Mouse (Mus musculus) embryonic facial prominence, embryonic 15.5 days (tissue): ENCODE data around the gene Cdc42bpb. TPM values are rescaled to one million over a fixed set of nuclear protein-coding genes. Genes with fewer than 3 reads are reported as not detected.

ENCODE experiments used
- ATAC-seq: fragments of 200-750 bp; cut with Nextera tagmentation; 2 replicates; pipeline ENCODE4 v1.8.0; 2017; ENCODE audit warnings: low read depth, moderate TSS enrichment; ENCODE audit not compliant: insufficient number of reproducible peaks, low FRiP score, low TSS enrichment
- H3K27ac ChIP-seq: fragments of 300-500 bp; sonication (generic); replicated peaks from 2 replicates; pipeline ENCODE4 v1.5.1; 2015; ENCODE audit warnings: mild to moderate bottlenecking, inconsistent platforms
- H3K27me3 ChIP-seq: fragments of 300-500 bp; sonication (generic); 2 replicates; pipeline ENCODE4 v1.6.1; 2015; ENCODE audit warnings: inconsistent platforms
- H3K36me3 ChIP-seq: fragments of 300-500 bp; sonication (generic); 2 replicates; pipeline ENCODE4 v1.6.1; 2015; ENCODE audit warnings: mild to moderate bottlenecking, inconsistent platforms
- H3K4me1 ChIP-seq: fragments of 300-500 bp; sonication (generic); 2 replicates; pipeline ENCODE4 v1.6.1; 2015; ENCODE audit warnings: inconsistent platforms
- H3K4me2 ChIP-seq: fragments of 300-500 bp; sonication (generic); replicated peaks from 2 replicates; pipeline ENCODE4 v1.6.1; 2015; ENCODE audit warnings: mild to moderate bottlenecking, inconsistent platforms
- H3K4me3 ChIP-seq: fragments of 300-500 bp; sonication (generic); replicated peaks from 2 replicates; pipeline ENCODE4 v1.5.1; 2015; ENCODE audit warnings: mild to moderate bottlenecking, inconsistent platforms
- H3K9ac ChIP-seq: fragments of 300-500 bp; sonication (generic); 2 replicates; pipeline ENCODE4 v1.6.1; 2015; ENCODE audit warnings: inconsistent platforms
- H3K9me3 ChIP-seq: fragments of 300-500 bp; sonication (generic); replicated peaks from 2 replicates; pipeline ENCODE4 v1.6.1; 2016; ENCODE audit warnings: inconsistent platforms
- WGBS: fragments of 180-500 bp; shearing (Covaris S2); methylation state at CpG from one replicate; pipeline ENCODE4 v1.1.7; 2015; 5-methylcytosine and 5-hydroxymethylcytosine counted together
- polyA plus RNA-seq: library from polyadenylated mRNA; unstranded; fragments of >200 nt; fragmentation: Nextera tagmentation; extraction: Ambion mirVana; gene quantifications from 2 replicates; pipeline ENCODE4 v1.2.1, GENCODE M21; 2015

Cdc42bpb gene
- polyA plus RNA-seq, 1 experiment from 2014 or later, result 33.2 TPM

- WGBS, result 88% methylated on average over 3 of the region's 3 CpGs
Measured at GRCm38 (mm10) chr12:111364234-111364633, 13.3 kb downstream of the Cdc42bpb start.

GRCm38 (mm10) chr12:111361319-111362098 lies 16.0 kb downstream of the Cdc42bpb start:
- 0 out of 2 replicates have a peak overlapping the region, but pooled peaks have one; percentile 1 for H3K4me2 ChIP-seq
- ATAC-seq, result no peak
- H3K9ac ChIP-seq, result no peak overlapping the region
- H3K36me3 ChIP-seq, result no peaks in the 10 kb centered on the region
- no peaks in the 10 kb centered on the region for H3K9me3 ChIP-seq
- no peaks in the 10 kb centered on the region for H3K27me3 ChIP-seq
- H3K27ac ChIP-seq, result peak overlapping the region; percentile 31
- H3K4me1 ChIP-seq, result peaks cover 67% of the 10 kb centered on the region
- WGBS, result 67% methylated on average over 14 of the region's 14 CpGs
- no peak overlapping the region for H3K4me3 ChIP-seq

More at GRCm38 (mm10) chr12:111364234-111364633, 13.3 kb downstream of the Cdc42bpb start:
- Histone ChIP-seq H3K27me3 (no peaks in the 10 kb centered on the region), H3K27ac (no peak overlapping the region), H3K9me3 (no peaks in the 10 kb centered on the region), H3K9ac (no peak overlapping the region), H3K4me1 (peaks cover 69% of the 10 kb centered on the region), H3K4me3 (no peak overlapping the region), H3K36me3 (no peaks in the 10 kb centered on the region), H3K4me2 (no peak overlapping the region)
- ATAC-seq, result no peak

GRCm38 (mm10) chr12:111360671-111361070 lies 16.8 kb downstream of the Cdc42bpb start:
- Histone ChIP-seq H3K27me3 (no peaks in the 10 kb centered on the region), H3K9ac (no peak overlapping the region), H3K4me2 (no peak overlapping the region), H3K4me1 (peaks cover 69% of the 10 kb centered on the region), H3K9me3 (no peaks in the 10 kb centered on the region), H3K36me3 (no peaks in the 10 kb centered on the region), H3K27ac (no peak overlapping the region), H3K4me3 (no peak overlapping the region)
- no peak for ATAC-seq
- WGBS, result 68% methylated on average over 16 of the region's 16 CpGs

- H3K9me3 ChIP-seq, result no peaks in the 10 kb centered on the region
- no peak overlapping the region for H3K4me3 ChIP-seq
- 66% methylated on average over 8 of the region's 8 CpGs for WGBS
- H3K27me3 ChIP-seq, result no peaks in the 10 kb centered on the region
- H3K4me1 ChIP-seq, result peaks cover 56% of the 10 kb centered on the region
- peaks cover 3% of the 10 kb centered on the region; the same call in 1 of the 2 replicates for H3K36me3 ChIP-seq
- no peak overlapping the region for H3K4me2 ChIP-seq
- H3K9ac ChIP-seq, result no peak overlapping the region
- no peak overlapping the region for H3K27ac ChIP-seq
- no peak for ATAC-seq
Measured at GRCm38 (mm10) chr12:111356216-111356615, 21.3 kb downstream of the Cdc42bpb start.

GRCm38 (mm10) chr12:111354142-111354541 lies 23.4 kb downstream of the Cdc42bpb start:
- Histone ChIP-seq H3K27ac (0 out of 2 replicates have a peak overlapping the region, but pooled peaks have one; percentile 18), H3K27me3 (no peaks in the 10 kb centered on the region), H3K4me3 (no peak overlapping the region), H3K36me3 (peaks cover 3% of the 10 kb centered on the region; the same call in 1 of the 2 replicates), H3K4me1 (peaks cover 50% of the 10 kb centered on the region), H3K9ac (no peak overlapping the region), H3K9me3 (no peaks in the 10 kb centered on the region), H3K4me2 (no peak overlapping the region)
- WGBS, result 82% methylated on average over 5 of the region's 5 CpGs
- no peak for ATAC-seq

GRCm38 (mm10) chr12:111353439-111353915 lies 24.0 kb downstream of the Cdc42bpb start:
- Histone ChIP-seq H3K9ac (no peak overlapping the region), H3K36me3 (peaks cover 3% of the 10 kb centered on the region; the same call in 1 of the 2 replicates), H3K27me3 (no peaks in the 10 kb centered on the region), H3K4me1 (peaks cover 53% of the 10 kb centered on the region), H3K27ac (no peak overlapping the region), H3K4me3 (no peak overlapping the region), H3K4me2 (no peak overlapping the region), H3K9me3 (no peaks in the 10 kb centered on the region)
- ATAC-seq, result 0 out of 2 replicates have a peak, but pooled peaks have one; percentile 36
- WGBS, result 77% methylated on average over 15 of the region's 15 CpGs

- no peaks in the 10 kb centered on the region for H3K27me3 ChIP-seq
- H3K4me2 ChIP-seq, result no peak overlapping the region
- no peak overlapping the region for H3K4me3 ChIP-seq
- H3K4me1 ChIP-seq, result peaks cover 48% of the 10 kb centered on the region
- H3K27ac ChIP-seq, result no peak overlapping the region
- H3K9me3 ChIP-seq, result no peaks in the 10 kb centered on the region
- ATAC-seq, result no peak
- H3K9ac ChIP-seq, result no peak overlapping the region
- WGBS, result 85% methylated on average over 11 of the region's 11 CpGs
- peaks cover 3% of the 10 kb centered on the region; the same call in 1 of the 2 replicates for H3K36me3 ChIP-seq
Measured at GRCm38 (mm10) chr12:111353008-111353407, 24.5 kb downstream of the Cdc42bpb start.

- no peak overlapping the region for H3K9ac ChIP-seq
- 80% methylated on average over 10 of the region's 10 CpGs for WGBS
- H3K4me1 ChIP-seq, result peaks cover 44% of the 10 kb centered on the region
- no peak for ATAC-seq
- no peak overlapping the region for H3K4me2 ChIP-seq
- H3K4me3 ChIP-seq, result no peak overlapping the region
- no peaks in the 10 kb centered on the region for H3K27me3 ChIP-seq
- H3K9me3 ChIP-seq, result no peaks in the 10 kb centered on the region
- H3K27ac ChIP-seq, result no peak overlapping the region
- H3K36me3 ChIP-seq, result peaks cover 3% of the 10 kb centered on the region; the same call in 1 of the 2 replicates
Measured at GRCm38 (mm10) chr12:111352520-111352919, 25.0 kb downstream of the Cdc42bpb start.

- Histone ChIP-seq H3K4me3 (no peak overlapping the region), H3K4me2 (no peak overlapping the region), H3K27me3 (no peaks in the 10 kb centered on the region), H3K9ac (no peak overlapping the region), H3K4me1 (peaks cover 24% of the 10 kb centered on the region), H3K9me3 (no peaks in the 10 kb centered on the region), H3K36me3 (peaks cover 3% of the 10 kb centered on the region; the same call in 1 of the 2 replicates), H3K27ac (no peak overlapping the region)
- 75% methylated on average over 15 of the region's 15 CpGs for WGBS
- ATAC-seq, result no peak
Measured at GRCm38 (mm10) chr12:111349540-111350231, 27.8 kb downstream of the Cdc42bpb start.

GRCm38 (mm10) chr12:111343956-111344355 lies 33.6 kb downstream of the Cdc42bpb start:
- WGBS, result 48% methylated on average over 1 of the region's 1 CpGs

GRCm38 (mm10) chr12:111340692-111341091 lies 36.8 kb downstream of the Cdc42bpb start:
- Histone ChIP-seq H3K27ac (no peak overlapping the region), H3K9ac (no peak overlapping the region), H3K4me3 (no peak overlapping the region), H3K4me1 (no peaks in the 10 kb centered on the region), H3K27me3 (no peaks in the 10 kb centered on the region), H3K36me3 (peaks cover 62% of the 10 kb centered on the region), H3K4me2 (no peak overlapping the region), H3K9me3 (no peaks in the 10 kb centered on the region)
- ATAC-seq, result no peak
- WGBS, result 74% methylated on average over 7 of the region's 7 CpGs

More at GRCm38 (mm10) chr12:111343956-111344355, 33.6 kb downstream of the Cdc42bpb start:
- no peaks in the 10 kb centered on the region for H3K9me3 ChIP-seq
- no peak for ATAC-seq
- peaks cover 11% of the 10 kb centered on the region for H3K4me1 ChIP-seq
- H3K27ac ChIP-seq, result no peak overlapping the region
- no peaks in the 10 kb centered on the region for H3K27me3 ChIP-seq
- H3K4me2 ChIP-seq, result no peak overlapping the region
- no peak overlapping the region for H3K4me3 ChIP-seq
- no peak overlapping the region for H3K9ac ChIP-seq
- peaks cover 33% of the 10 kb centered on the region for H3K36me3 ChIP-seq
